ENCODE assay signal across 26 mouse cellular contexts in genomic region chr15:56107719-56108118, GRCm38 (mm10).
"Had no signal": no experiment of that assay in that cellular context is flagged by ENCODE, and none has a peak within 500 bp of the region (broad histone marks: within the 10 kb centered on the region; RNA-seq: fewer than 3 reads in every experiment).

No protein-coding gene starts in this region.

- H3K27ac ChIP-seq: heart, adult 2 months; heart, embryonic 13.5 days; heart, embryonic 15.5 days; hindbrain, embryonic 13.5 days; hindbrain, embryonic 15.5 days; hindbrain, postnatal 0 days; kidney, embryonic 15.5 days; kidney, postnatal 0 days; limb, embryonic 13.5 days; limb, embryonic 15.5 days; liver, embryonic 12.5 days; liver, embryonic 14.5 days had no signal

- H3K4me3 ChIP-seq: heart, adult 2 months; heart, embryonic 13.5 days; heart, embryonic 15.5 days; hindbrain, embryonic 13.5 days; hindbrain, embryonic 15.5 days; kidney, embryonic 15.5 days; limb, embryonic 13.5 days; limb, embryonic 15.5 days; liver, embryonic 12.5 days had no signal

- DNase-seq: gastrocnemius, postnatal 14 days; gastrocnemius, postnatal 36 days; heart, adult 11 months; heart, adult 2 months; heart, postnatal 14 days; heart, postnatal 36 days; kidney, adult 11 months; kidney, adult 2 months; kidney, adult 9 months; kidney, postnatal 14 days; kidney, postnatal 36 days; layer of hippocampus, postnatal 36 days; left cerebral cortex, postnatal 4 days had no signal

- H3K9me3 ChIP-seq: heart, embryonic 13.5 days; heart, embryonic 15.5 days; hindbrain, embryonic 13.5 days; hindbrain, embryonic 15.5 days; kidney, embryonic 15.5 days; limb, embryonic 13.5 days; limb, embryonic 15.5 days; liver, embryonic 12.5 days had no signal

- H3K36me3 ChIP-seq: heart, embryonic 13.5 days; heart, embryonic 15.5 days; hindbrain, embryonic 13.5 days; hindbrain, embryonic 15.5 days; kidney, embryonic 15.5 days; limb, embryonic 13.5 days; limb, embryonic 15.5 days; liver, embryonic 12.5 days had no signal

- H3K27me3 ChIP-seq: heart, embryonic 13.5 days; heart, embryonic 15.5 days; hindbrain, embryonic 13.5 days; hindbrain, embryonic 15.5 days; kidney, embryonic 15.5 days; limb, embryonic 13.5 days; limb, embryonic 15.5 days; liver, embryonic 12.5 days had no signal

- ATAC-seq: hindbrain, postnatal 0 days; intestine, embryonic 16.5 days; liver, embryonic 12.5 days had no signal

- H3K4me2 ChIP-seq: heart, embryonic 11.5 days; heart, embryonic 13.5 days; heart, embryonic 15.5 days; hindbrain, embryonic 13.5 days; hindbrain, embryonic 15.5 days; kidney, embryonic 15.5 days; limb, embryonic 13.5 days; limb, embryonic 15.5 days; liver, embryonic 12.5 days had no signal

- H3K4me1 ChIP-seq: heart, embryonic 13.5 days; heart, embryonic 15.5 days; hindbrain, embryonic 13.5 days; hindbrain, embryonic 15.5 days; kidney, embryonic 15.5 days; limb, embryonic 13.5 days; limb, embryonic 15.5 days; liver, embryonic 12.5 days had no signal

- H3K9ac ChIP-seq: heart, embryonic 13.5 days; heart, embryonic 15.5 days; hindbrain, embryonic 13.5 days; hindbrain, embryonic 15.5 days; kidney, embryonic 15.5 days; limb, embryonic 13.5 days; limb, embryonic 15.5 days; liver, embryonic 12.5 days; liver, embryonic 14.5 days had no signal
